Mouse (Mus musculus): ENCODE results near the gene Bax.

The Bax gene

DNA sequence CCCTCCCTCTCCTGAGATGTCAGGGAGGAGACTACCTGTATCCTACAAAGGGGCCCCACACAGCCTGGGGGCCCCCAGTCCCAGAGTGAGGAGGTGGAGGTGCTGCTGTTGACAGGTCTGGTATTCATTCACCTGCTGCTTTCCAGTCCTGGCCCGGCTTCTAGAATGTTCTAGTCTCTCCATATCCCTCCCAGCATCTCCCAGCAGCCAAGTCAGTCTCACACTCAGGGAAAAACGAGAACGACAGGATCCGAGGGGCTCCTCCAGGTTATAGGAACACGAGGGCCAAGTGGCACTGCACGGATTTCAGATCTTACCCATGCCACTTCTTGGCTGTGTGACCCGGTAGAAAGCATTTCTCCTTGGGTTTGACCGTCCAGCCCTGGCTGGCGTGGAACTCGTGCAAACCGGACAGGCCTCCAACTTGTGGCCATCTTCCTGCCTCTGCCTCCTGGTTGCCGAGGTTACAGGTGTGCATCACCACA is 51.9 kb downstream of the Bax start:
- DNase-seq (ENCODE audit: low spot score) = no peak

- no peak for DNase-seq (ENCODE audit: low spot score)
Observed at GRCm38 (mm10) chr7:45413864-45414739, 52.6 kb downstream of the Bax start.

- no peak for DNase-seq (ENCODE audit: low spot score)
Observed at GRCm38 (mm10) chr7:45413113-45413863, 53.4 kb downstream of the Bax start, which contains the start of gene Ntf5. Ntf5 (plus strand) TSS chr7:45413695.

GRCm38 (mm10) chr7:45412421-45412820 is 54.3 kb downstream of the Bax start:
- DNase-seq (ENCODE audit: low spot score) = no peak
